Mouse (Mus musculus) thymus, postnatal 14 days (tissue): ENCODE data around the gene Pias3.
"Not testable (repeated sequence)": the region's sequence is repeated elsewhere in the genome, so short reads cannot be mapped to it uniquely, and the experiment has no call there.

ENCODE experiments used
- DNase-seq: peaks from one replicate; pipeline ENCODE4 v3.0.0; 2021

The Pias3 gene

GRCm38 (mm10) chr3:96730785-96731184, 34.6 kb downstream of the Pias3 start:
- no peak for DNase-seq

GRCm38 (mm10) chr3:96733984-96734383, 37.8 kb downstream of the Pias3 start:
- DNase-seq = no peak

- no peak for DNase-seq
These were observed 39.0 kb downstream of the Pias3 start for GRCm38 (mm10) chr3:96735200-96735599.

GRCm38 (mm10) chr3:96737013-96737740, 41.0 kb downstream of the Pias3 start:
- no peak for DNase-seq

GRCm38 (mm10) chr3:96737995-96738394, 41.8 kb downstream of the Pias3 start:
- no peak for DNase-seq

- not testable (repeated sequence) for DNase-seq
These were observed 44.1 kb downstream of the Pias3 start for GRCm38 (mm10) chr3:96740279-96740678.

- no peak for DNase-seq
These were observed 48.2 kb downstream of the Pias3 start for GRCm38 (mm10) chr3:96744348-96744747.

GRCm38 (mm10) chr3:96746829-96747228, 50.6 kb downstream of the Pias3 start:
- no peak for DNase-seq
